Mouse (Mus musculus): ENCODE results near the gene Ankrd13c. TPM values are rescaled to one million over a fixed set of nuclear protein-coding genes. Genes with fewer than 3 reads are reported as not detected.

The Ankrd13c gene
- polyA plus RNA-seq, 1 experiment from 2014 or later, result 24.4 TPM

- H3K9ac ChIP-seq (ENCODE audit: low read depth, low read length), result no peak overlapping the region
- H3K36me3 ChIP-seq (ENCODE audit: control insufficient read depth, insufficient read depth, low read length), result 0 out of 2 replicates have a peak, but pooled peaks cover 5% of the 10 kb centered on the region
- ATAC-seq (replicated peaks; ENCODE audit: insufficient number of reproducible peaks, low FRiP score, low TSS enrichment), result no peak
- no peak overlapping the region for H3K27ac ChIP-seq (ENCODE audit: low read depth, low read length)
- no peak overlapping the region for H3K4me3 ChIP-seq (ENCODE audit: low read depth, low read length)
- no peaks in the 10 kb centered on the region for H3K4me1 ChIP-seq (ENCODE audit: control insufficient read depth, insufficient read depth, low read length)
- H3K27me3 ChIP-seq (ENCODE audit: control insufficient read depth, insufficient read depth, low read length), result no peaks in the 10 kb centered on the region
- H3K4me2 ChIP-seq, result no peak overlapping the region
- WGBS (ENCODE audit: insufficient replicate concordance), result 96% methylated on average over 2 of the region's 2 CpGs
- no peaks in the 10 kb centered on the region for H3K9me3 ChIP-seq (replicated peaks; ENCODE audit: control insufficient read depth, low read length)
Observed at GRCm38 (mm10) chr3:157973236-157973635, 26.2 kb downstream of the Ankrd13c start.

- no peak overlapping the region for H3K4me2 ChIP-seq
- no peak overlapping the region for H3K9ac ChIP-seq (ENCODE audit: low read depth, low read length)
- H3K36me3 ChIP-seq (ENCODE audit: control insufficient read depth, insufficient read depth, low read length), result no peaks in the 10 kb centered on the region
- ATAC-seq (replicated peaks; ENCODE audit: insufficient number of reproducible peaks, low FRiP score, low TSS enrichment), result no peak
- no peaks in the 10 kb centered on the region for H3K9me3 ChIP-seq (replicated peaks; ENCODE audit: control insufficient read depth, low read length)
- H3K4me3 ChIP-seq (ENCODE audit: low read depth, low read length), result no peak overlapping the region
- H3K27ac ChIP-seq (ENCODE audit: low read depth, low read length), result no peak overlapping the region
- no peaks in the 10 kb centered on the region for H3K4me1 ChIP-seq (ENCODE audit: control insufficient read depth, insufficient read depth, low read length)
- H3K27me3 ChIP-seq (ENCODE audit: control insufficient read depth, insufficient read depth, low read length), result no peaks in the 10 kb centered on the region
Observed at GRCm38 (mm10) chr3:157979619-157980018, 32.6 kb downstream of the Ankrd13c start.

GRCm38 (mm10) chr3:157993322-157993721 is 46.3 kb downstream of the Ankrd13c start:
- H3K4me2 ChIP-seq, result no peak overlapping the region

GRCm38 (mm10) chr3:157995726-157996125 is 48.7 kb downstream of the Ankrd13c start:
- no peak overlapping the region for H3K4me3 ChIP-seq (ENCODE audit: low read depth, low read length)
- WGBS (ENCODE audit: insufficient replicate concordance), result 91% methylated on average over 2 of the region's 2 CpGs

More at GRCm38 (mm10) chr3:157993322-157993721, 46.3 kb downstream of the Ankrd13c start:
- Histone ChIP-seq H3K4me3 (ENCODE audit: low read depth, low read length) (no peak overlapping the region), H3K27me3 (ENCODE audit: control insufficient read depth, insufficient read depth, low read length) (no peaks in the 10 kb centered on the region), H3K9ac (ENCODE audit: low read depth, low read length) (no peak overlapping the region), H3K4me1 (ENCODE audit: control insufficient read depth, insufficient read depth, low read length) (no peaks in the 10 kb centered on the region), H3K36me3 (ENCODE audit: control insufficient read depth, insufficient read depth, low read length) (no peaks in the 10 kb centered on the region), H3K27ac (ENCODE audit: low read depth, low read length) (no peak overlapping the region), H3K9me3 (replicated peaks; ENCODE audit: control insufficient read depth, low read length) (no peaks in the 10 kb centered on the region)
- ATAC-seq (replicated peaks; ENCODE audit: insufficient number of reproducible peaks, low FRiP score, low TSS enrichment), result no peak

GRCm38 (mm10) chr3:157998742-157999369 is 51.8 kb downstream of the Ankrd13c start:
- ATAC-seq (replicated peaks; ENCODE audit: insufficient number of reproducible peaks, low FRiP score, low TSS enrichment), result no peak
- Histone ChIP-seq H3K36me3 (ENCODE audit: control insufficient read depth, insufficient read depth, low read length) (peaks cover 4% of the 10 kb centered on the region), H3K4me1 (ENCODE audit: control insufficient read depth, insufficient read depth, low read length) (no peaks in the 10 kb centered on the region), H3K9ac (ENCODE audit: low read depth, low read length) (no peak overlapping the region), H3K9me3 (replicated peaks; ENCODE audit: control insufficient read depth, low read length) (no peaks in the 10 kb centered on the region), H3K4me3 (ENCODE audit: low read depth, low read length) (no peak overlapping the region), H3K27ac (ENCODE audit: low read depth, low read length) (no peak overlapping the region), H3K4me2 (no peak overlapping the region), H3K27me3 (ENCODE audit: control insufficient read depth, insufficient read depth, low read length) (no peaks in the 10 kb centered on the region)
- WGBS (ENCODE audit: insufficient replicate concordance), result 68% methylated on average over 1 of the region's 1 CpGs

More at GRCm38 (mm10) chr3:157995726-157996125, 48.7 kb downstream of the Ankrd13c start:
- Histone ChIP-seq H3K9ac (ENCODE audit: low read depth, low read length) (no peak overlapping the region), H3K4me2 (no peak overlapping the region), H3K27me3 (ENCODE audit: control insufficient read depth, insufficient read depth, low read length) (no peaks in the 10 kb centered on the region), H3K9me3 (replicated peaks; ENCODE audit: control insufficient read depth, low read length) (no peaks in the 10 kb centered on the region), H3K27ac (ENCODE audit: low read depth, low read length) (no peak overlapping the region), H3K4me1 (ENCODE audit: control insufficient read depth, insufficient read depth, low read length) (no peaks in the 10 kb centered on the region), H3K36me3 (ENCODE audit: control insufficient read depth, insufficient read depth, low read length) (no peaks in the 10 kb centered on the region)
- ATAC-seq (replicated peaks; ENCODE audit: insufficient number of reproducible peaks, low FRiP score, low TSS enrichment), result no peak

GRCm38 (mm10) chr3:158008647-158009046 is 61.6 kb downstream of the Ankrd13c start:
- no peak overlapping the region for H3K4me3 ChIP-seq (ENCODE audit: low read depth, low read length)
- H3K27ac ChIP-seq (ENCODE audit: low read depth, low read length), result no peak overlapping the region
- no peak overlapping the region for H3K4me2 ChIP-seq
- H3K9me3 ChIP-seq (replicated peaks; ENCODE audit: control insufficient read depth, low read length), result no peaks in the 10 kb centered on the region
- peaks cover 14% of the 10 kb centered on the region for H3K36me3 ChIP-seq (ENCODE audit: control insufficient read depth, insufficient read depth, low read length)
- H3K9ac ChIP-seq (ENCODE audit: low read depth, low read length), result no peak overlapping the region
- peaks cover 2% of the 10 kb centered on the region; the same call in 1 of the 2 replicates for H3K4me1 ChIP-seq (ENCODE audit: control insufficient read depth, insufficient read depth, low read length)
- ATAC-seq (replicated peaks; ENCODE audit: insufficient number of reproducible peaks, low FRiP score, low TSS enrichment), result no peak
- no peaks in the 10 kb centered on the region for H3K27me3 ChIP-seq (ENCODE audit: control insufficient read depth, insufficient read depth, low read length)
- 63% methylated on average over 1 of the region's 1 CpGs for WGBS (ENCODE audit: insufficient replicate concordance)

GRCm38 (mm10) chr3:158009762-158010320 is 62.8 kb downstream of the Ankrd13c start:
- Histone ChIP-seq H3K9ac (ENCODE audit: low read depth, low read length) (no peak overlapping the region), H3K27ac (ENCODE audit: low read depth, low read length) (no peak overlapping the region), H3K4me3 (ENCODE audit: low read depth, low read length) (no peak overlapping the region), H3K4me1 (ENCODE audit: control insufficient read depth, insufficient read depth, low read length) (peaks cover 2% of the 10 kb centered on the region; the same call in 1 of the 2 replicates), H3K4me2 (no peak overlapping the region), H3K36me3 (ENCODE audit: control insufficient read depth, insufficient read depth, low read length) (peaks cover 11% of the 10 kb centered on the region), H3K9me3 (replicated peaks; ENCODE audit: control insufficient read depth, low read length) (no peaks in the 10 kb centered on the region), H3K27me3 (ENCODE audit: control insufficient read depth, insufficient read depth, low read length) (no peaks in the 10 kb centered on the region)
- ATAC-seq (replicated peaks; ENCODE audit: insufficient number of reproducible peaks, low FRiP score, low TSS enrichment), result no peak
- WGBS (ENCODE audit: insufficient replicate concordance), result 47% methylated on average over 1 of the region's 1 CpGs

- WGBS (ENCODE audit: insufficient replicate concordance), result under 1% methylated on average over 61 of the region's 61 CpGs
- Histone ChIP-seq H3K4me3 (ENCODE audit: low read depth, low read length) (peak overlapping the region; percentile 95), H3K27ac (ENCODE audit: low read depth, low read length) (peak overlapping the region; percentile 99), H3K27me3 (ENCODE audit: control insufficient read depth, insufficient read depth, low read length) (no peaks in the 10 kb centered on the region), H3K4me2 (peak overlapping the region; percentile 87), H3K9me3 (replicated peaks; ENCODE audit: control insufficient read depth, low read length) (no peaks in the 10 kb centered on the region), H3K9ac (ENCODE audit: low read depth, low read length) (peak overlapping the region; percentile 98), H3K4me1 (ENCODE audit: control insufficient read depth, insufficient read depth, low read length) (peaks cover 12% of the 10 kb centered on the region), H3K36me3 (ENCODE audit: control insufficient read depth, insufficient read depth, low read length) (no peaks in the 10 kb centered on the region)
- ATAC-seq (replicated peaks; ENCODE audit: insufficient number of reproducible peaks, low FRiP score, low TSS enrichment), result peak; percentile 88
Observed at GRCm38 (mm10) chr3:158031371-158031925, 84.4 kb downstream of the Ankrd13c start.

Data from heart, embryonic 11.5 days (tissue).